Comparison of ENCODE assay signal across 7 mouse cellular contexts in the genomic region with DNA sequence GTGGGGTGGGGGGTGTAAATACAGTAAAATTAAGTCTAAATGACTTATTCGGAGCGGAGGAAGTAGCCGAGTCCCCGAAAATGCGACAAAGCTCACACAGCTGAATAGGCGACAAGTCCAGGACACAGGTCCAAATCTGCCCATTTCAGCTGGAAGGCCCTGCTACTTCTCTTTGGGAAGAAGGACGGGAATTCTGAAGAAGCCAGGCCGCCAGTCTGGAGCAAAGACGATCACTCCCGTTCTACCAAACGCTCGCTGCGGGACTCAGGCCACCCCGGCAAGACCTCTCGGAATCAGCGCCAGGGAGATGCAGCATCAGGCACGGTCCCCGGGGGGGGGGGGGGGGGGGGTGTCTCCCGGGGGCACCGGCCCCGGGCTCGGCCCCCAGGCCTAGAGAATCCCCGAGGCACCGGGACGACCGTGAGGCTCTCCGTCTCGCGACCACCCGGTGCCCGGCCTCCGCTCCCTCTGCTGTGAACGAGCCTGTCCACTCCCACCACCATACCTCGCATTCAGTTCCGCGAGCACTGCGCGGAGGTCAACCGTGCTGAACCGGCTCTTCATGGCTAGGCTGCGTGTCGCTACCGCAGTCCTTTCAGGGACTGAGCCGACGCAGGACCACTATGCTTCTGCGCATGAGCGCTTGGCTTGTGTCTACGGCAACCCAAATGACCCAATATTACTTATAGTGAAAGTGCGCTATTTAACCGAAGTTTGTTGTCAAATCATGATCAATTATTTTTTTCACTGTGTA. TPM values are rescaled to one million over a fixed set of nuclear protein-coding genes. Genes with fewer than 3 reads are reported as not detected.
DNase-seq lines count a peak whose midpoint lies in the region; ATAC-seq and TF ChIP-seq lines count a peak whose summit lies in the region.

A gene (minus strand): TSS at position 620 of the 754 bp plus-strand sequence.

- ATAC-seq in intestine, postnatal 0 days: peak; percentile 44
- peak; percentile 62 for ATAC-seq in midbrain, embryonic 12.5 days (ENCODE audit: low FRiP score, low read depth)

- peak within 1 kb of the TSS; percentile 85 for H3K9ac ChIP-seq in intestine, postnatal 0 days (ENCODE audit: low read depth, low read length)
- H3K9ac ChIP-seq in midbrain, embryonic 12.5 days (replicated peaks): peak within 1 kb of the TSS; percentile 94

- H3K4me3 ChIP-seq in intestine, postnatal 0 days (ENCODE audit: low read depth, low read length): peak within 1 kb of the TSS; percentile 86
- H3K4me3 ChIP-seq in midbrain, embryonic 12.5 days: peak within 1 kb of the TSS; percentile 92
- peak within 1 kb of the TSS; percentile 99 for H3K4me3 ChIP-seq in small intestine, adult 2 months (ENCODE audit: low read depth, low read length)

- no peaks in the 10 kb centered on the region for H3K27me3 ChIP-seq in intestine, postnatal 0 days (replicated peaks; ENCODE audit: control insufficient read depth, insufficient read depth, low read length)
- H3K27me3 ChIP-seq in midbrain, embryonic 12.5 days: no peaks in the 10 kb centered on the region
- no peaks in the 10 kb centered on the region for H3K27me3 ChIP-seq in small intestine, adult 2 months (ENCODE audit: control insufficient read depth, insufficient read depth, low read length)

- peak within 1 kb of the TSS; percentile 78 for H3K4me2 ChIP-seq in intestine, postnatal 0 days (replicated peaks; ENCODE audit: low read depth)
- H3K4me2 ChIP-seq in midbrain, embryonic 12.5 days (replicated peaks): peak within 1 kb of the TSS; percentile 67

- H3K4me1 ChIP-seq in intestine, postnatal 0 days (replicated peaks; ENCODE audit: control insufficient read depth, insufficient read depth, low read length): no peaks in the 10 kb centered on the region
- peaks cover 11% of the 10 kb centered on the region for H3K4me1 ChIP-seq in midbrain, embryonic 12.5 days
- peaks cover 2% of the 10 kb centered on the region; the same call in 1 of the 2 replicates for H3K4me1 ChIP-seq in small intestine, adult 2 months (ENCODE audit: control insufficient read depth, insufficient read depth, insufficient read length, low read length)

- peak; percentile 81 for DNase-seq in adrenal gland, adult 8-10 months
- peak; percentile 90 for DNase-seq in embryo, embryonic 9.5 days (ENCODE audit: extremely low spot score)
- peak; percentile 47 for DNase-seq in gonadal fat pad, adult 2 months (ENCODE audit: low read depth)
- peak; percentile 81 for DNase-seq in left cerebral cortex, postnatal 4 days

- intact Hi-C loops in left cerebral cortex, postnatal 4 days (cut with DNase I): no loop called here

- WGBS in intestine, postnatal 0 days: under 1% methylated on average over 47 of the region's 50 CpGs
- WGBS in midbrain, embryonic 12.5 days: 1% methylated on average over 37 of the region's 50 CpGs
- under 1% methylated on average over 48 of the region's 50 CpGs for WGBS in small intestine, adult 2 months

- H3K36me3 ChIP-seq in intestine, postnatal 0 days (ENCODE audit: control insufficient read depth, insufficient read depth): peaks cover 8% of the 10 kb centered on the region; the same call in 1 of the 2 replicates
- H3K36me3 ChIP-seq in midbrain, embryonic 12.5 days: peaks cover 25% of the 10 kb centered on the region
- H3K36me3 ChIP-seq in small intestine, adult 2 months (ENCODE audit: control insufficient read depth, insufficient read depth, low read length): peaks cover 17% of the 10 kb centered on the region

- TF ChIP-seq CTCF in intestine, postnatal 0 days (IDR thresholded peaks at IDR 0.05; ENCODE audit: low read depth): no peak
- TF ChIP-seq CTCF in small intestine, adult 2 months (IDR thresholded peaks at IDR 0.05; ENCODE audit: extremely low read depth, insufficient read length, insufficient replicate concordance, low read depth, low read length): no peak

- no peaks in the 10 kb centered on the region for H3K9me3 ChIP-seq in intestine, postnatal 0 days (ENCODE audit: control insufficient read depth)
- no peaks in the 10 kb centered on the region for H3K9me3 ChIP-seq in midbrain, embryonic 12.5 days

- TF ChIP-seq POLR2A in small intestine, adult 2 months (IDR thresholded peaks at IDR 0.05; ENCODE audit: low read depth, low read length): peak; percentile 88

- H3K27ac ChIP-seq in intestine, postnatal 0 days (ENCODE audit: low read depth, low read length): peak within 1 kb of the TSS; percentile 72
- peak within 1 kb of the TSS; percentile 87 for H3K27ac ChIP-seq in midbrain, embryonic 12.5 days (replicated peaks)
- H3K27ac ChIP-seq in small intestine, adult 2 months (ENCODE audit: insufficient read depth, low read depth, low read length): peak within 1 kb of the TSS; percentile 64

RNA-seq across cellular contexts. Expression of the gene that starts here (rescaled TPM):
- total RNA-seq in adrenal gland, adult 8-10 months (2022): 10 to 100 TPM; 41.6 to 80.5 (median 55.2) TPM
- polyA plus RNA-seq in gonadal fat pad, adult 2 months (2012; rRNA removed): 6.2 and 12.9 TPM in 2 replicates
- polyA plus RNA-seq in intestine, postnatal 0 days (2015; fragmentation: Nextera tagmentation; extraction: Ambion mirVana): 41.9 and 45.3 TPM in 2 replicates
- total RNA-seq in left cerebral cortex, postnatal 4 days (2021): 10 to 100 TPM; 50.9 to 51.1 TPM
- polyA plus RNA-seq in midbrain, embryonic 12.5 days (2016; fragmentation: Nextera tagmentation; extraction: Ambion mirVana): 95.2 and 101 TPM in 2 replicates
- 0.20 and 0.71 TPM in 2 replicates for polyA plus RNA-seq in small intestine, adult 2 months (2012; rRNA removed)

Comparison
In these comparisons a context has a peak if more than half of its experiments do, and no peak if none do; other contexts are left out.
1. Peak in every context shown above with its lines: DNase-seq, ATAC-seq, H3K4me3 ChIP-seq and H3K27ac ChIP-seq.